Mouse (Mus musculus): ENCODE measurements around the gene Igsf9. TPM values are rescaled to one million over a fixed set of nuclear protein-coding genes. Genes with fewer than 3 reads are reported as not detected.

Igsf9 gene
- polyA plus RNA-seq, 1 experiment = 40.6 TPM

GRCm38 (mm10) chr1:172492047-172492446 lies 10.5 kb downstream of the Igsf9 start:
- no peak overlapping the region for H3K27ac ChIP-seq (ENCODE audit: insufficient read depth, low read length)
- no peaks in the 10 kb centered on the region for H3K4me1 ChIP-seq (ENCODE audit: control insufficient read depth, insufficient read depth, low read length)
- TF ChIP-seq CTCF (IDR thresholded peaks at IDR 0.05; ENCODE audit: low read depth, low read length) (no peak), POLR2A (IDR thresholded peaks at IDR 0.05; ENCODE audit: insufficient read depth, low read length) (no peak), EP300 (IDR thresholded peaks at IDR 0.05; ENCODE audit: insufficient read depth, low read depth, low read length) (no peak)
- no peaks in the 10 kb centered on the region for H3K9me3 ChIP-seq (replicated peaks; ENCODE audit: control insufficient read depth, insufficient read depth, low read length, poor library complexity, severe bottlenecking)
- H3K4me3 ChIP-seq (ENCODE audit: low read depth, low read length) = no peak overlapping the region
- no peaks in the 10 kb centered on the region for H3K36me3 ChIP-seq (ENCODE audit: control insufficient read depth, insufficient read depth, low read length, poor library complexity, severe bottlenecking)
- no peak overlapping the region for H3K9ac ChIP-seq (ENCODE audit: low read depth, poor library complexity, severe bottlenecking)
- H3K27me3 ChIP-seq (ENCODE audit: control insufficient read depth, insufficient read depth, low read length, poor library complexity, severe bottlenecking) = no peaks in the 10 kb centered on the region

DNA sequence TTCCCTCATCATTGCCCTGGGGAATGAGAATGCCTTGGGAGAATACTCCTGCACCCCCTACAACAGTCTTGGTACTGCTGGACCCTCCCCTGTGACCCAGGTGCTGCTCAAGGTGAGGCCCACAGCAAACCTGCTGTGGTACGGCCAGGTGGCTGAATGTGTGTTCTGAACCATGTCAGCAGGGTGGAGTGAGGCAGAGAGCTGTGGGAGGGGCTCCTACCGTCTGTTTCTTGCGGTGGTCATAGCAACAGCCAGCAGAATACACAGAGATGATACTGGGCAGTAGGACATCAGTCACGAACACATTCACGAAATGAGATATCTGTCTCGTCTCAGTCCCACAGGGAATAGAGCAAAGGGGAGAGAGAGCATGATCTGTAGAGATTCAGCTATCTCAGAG lies 11.9 kb downstream of the Igsf9 start:
- H3K4me1 ChIP-seq (ENCODE audit: control insufficient read depth, insufficient read depth, low read length) = no peaks in the 10 kb centered on the region
- no peaks in the 10 kb centered on the region for H3K9me3 ChIP-seq (replicated peaks; ENCODE audit: control insufficient read depth, insufficient read depth, low read length, poor library complexity, severe bottlenecking)
- TF ChIP-seq CTCF (IDR thresholded peaks at IDR 0.05; ENCODE audit: low read depth, low read length) = no peak
- no peak for TF ChIP-seq EP300 (IDR thresholded peaks at IDR 0.05; ENCODE audit: insufficient read depth, low read depth, low read length)
- no peak for TF ChIP-seq POLR2A (IDR thresholded peaks at IDR 0.05; ENCODE audit: insufficient read depth, low read length)
- H3K4me3 ChIP-seq (ENCODE audit: low read depth, low read length) = no peak overlapping the region
- no peaks in the 10 kb centered on the region for H3K36me3 ChIP-seq (ENCODE audit: control insufficient read depth, insufficient read depth, low read length, poor library complexity, severe bottlenecking)
- no peak overlapping the region for H3K9ac ChIP-seq (ENCODE audit: low read depth, poor library complexity, severe bottlenecking)
- H3K27me3 ChIP-seq (ENCODE audit: control insufficient read depth, insufficient read depth, low read length, poor library complexity, severe bottlenecking) = no peaks in the 10 kb centered on the region
- H3K27ac ChIP-seq (ENCODE audit: insufficient read depth, low read length) = no peak overlapping the region

- Histone ChIP-seq H3K9me3 (replicated peaks; ENCODE audit: control insufficient read depth, insufficient read depth, low read length, poor library complexity, severe bottlenecking) (no peaks in the 10 kb centered on the region), H3K4me3 (ENCODE audit: low read depth, low read length) (peak overlapping the region; percentile 39), H3K36me3 (ENCODE audit: control insufficient read depth, insufficient read depth, low read length, poor library complexity, severe bottlenecking) (no peaks in the 10 kb centered on the region), H3K27ac (ENCODE audit: insufficient read depth, low read length) (no peak overlapping the region), H3K9ac (ENCODE audit: low read depth, poor library complexity, severe bottlenecking) (no peak overlapping the region), H3K4me1 (ENCODE audit: control insufficient read depth, insufficient read depth, low read length) (no peaks in the 10 kb centered on the region), H3K27me3 (ENCODE audit: control insufficient read depth, insufficient read depth, low read length, poor library complexity, severe bottlenecking) (no peaks in the 10 kb centered on the region)
- no peak for TF ChIP-seq CTCF (IDR thresholded peaks at IDR 0.05; ENCODE audit: low read depth, low read length)
- TF ChIP-seq POLR2A (IDR thresholded peaks at IDR 0.05; ENCODE audit: insufficient read depth, low read length) = no peak
- TF ChIP-seq EP300 (IDR thresholded peaks at IDR 0.05; ENCODE audit: insufficient read depth, low read depth, low read length) = no peak
Measured at GRCm38 (mm10) chr1:172496030-172496429, 14.4 kb downstream of the Igsf9 start.

- peaks cover 4% of the 10 kb centered on the region for H3K4me1 ChIP-seq (ENCODE audit: control insufficient read depth, insufficient read depth, low read length)
- no peak overlapping the region for H3K9ac ChIP-seq (ENCODE audit: low read depth, poor library complexity, severe bottlenecking)
- no peak overlapping the region for H3K27ac ChIP-seq (ENCODE audit: insufficient read depth, low read length)
- H3K27me3 ChIP-seq (ENCODE audit: control insufficient read depth, insufficient read depth, low read length, poor library complexity, severe bottlenecking) = no peaks in the 10 kb centered on the region
- no peaks in the 10 kb centered on the region for H3K9me3 ChIP-seq (replicated peaks; ENCODE audit: control insufficient read depth, insufficient read depth, low read length, poor library complexity, severe bottlenecking)
- no peaks in the 10 kb centered on the region for H3K36me3 ChIP-seq (ENCODE audit: control insufficient read depth, insufficient read depth, low read length, poor library complexity, severe bottlenecking)
- no peak overlapping the region for H3K4me3 ChIP-seq (ENCODE audit: low read depth, low read length)
- no peak for TF ChIP-seq POLR2A (IDR thresholded peaks at IDR 0.05; ENCODE audit: insufficient read depth, low read length)
- TF ChIP-seq EP300 (IDR thresholded peaks at IDR 0.05; ENCODE audit: insufficient read depth, low read depth, low read length) = no peak
- no peak for TF ChIP-seq CTCF (IDR thresholded peaks at IDR 0.05; ENCODE audit: low read depth, low read length)
Measured at GRCm38 (mm10) chr1:172497428-172497827, 15.8 kb downstream of the Igsf9 start.

DNA sequence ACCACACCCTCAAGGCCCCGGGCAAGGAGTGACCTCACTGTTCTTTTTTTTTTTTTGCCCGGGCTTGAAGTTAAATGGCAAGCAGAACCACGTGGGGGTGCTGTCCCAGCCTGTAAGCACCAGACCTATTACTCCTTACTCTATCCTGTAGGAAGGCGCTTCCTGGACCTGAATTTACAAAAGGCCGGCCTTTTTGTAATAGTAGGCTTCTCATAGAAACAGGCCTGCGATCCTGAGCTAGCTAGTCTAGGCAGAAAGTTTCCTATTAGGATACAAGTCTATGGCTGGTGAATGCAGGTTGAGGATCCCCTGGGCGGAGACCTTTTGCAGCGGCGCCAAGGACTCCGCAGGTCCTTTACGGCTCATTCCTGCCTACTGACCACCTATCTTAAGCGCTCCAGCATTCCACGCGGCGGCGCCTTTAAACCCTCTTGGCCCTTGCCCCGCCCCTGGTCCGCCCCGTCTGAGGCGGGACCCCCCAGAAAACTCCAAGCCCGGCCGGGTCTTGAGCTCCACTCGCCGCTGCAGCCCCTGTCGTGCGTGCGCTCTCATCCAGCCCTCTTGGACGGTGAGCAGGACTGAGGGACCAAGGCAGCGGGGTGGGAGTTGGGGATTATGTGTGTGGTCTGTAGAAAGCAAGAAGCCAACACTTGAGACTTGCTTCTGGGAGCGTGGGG lies 18.3 kb downstream of the Igsf9 start, which contains the start of gene Tagln2:
Tagln2 (plus strand) TSS at position 283 of the 677 bp plus-strand sequence.
- Histone ChIP-seq H3K27me3 (ENCODE audit: control insufficient read depth, insufficient read depth, low read length, poor library complexity, severe bottlenecking) (no peaks in the 10 kb centered on the region), H3K36me3 (ENCODE audit: control insufficient read depth, insufficient read depth, low read length, poor library complexity, severe bottlenecking) (no peaks in the 10 kb centered on the region), H3K9ac (ENCODE audit: low read depth, poor library complexity, severe bottlenecking) (peak within 1 kb of the TSS; percentile 77), H3K27ac (ENCODE audit: insufficient read depth, low read length) (peak within 1 kb of the TSS; percentile 83), H3K4me3 (ENCODE audit: low read depth, low read length) (peak within 1 kb of the TSS; percentile 88), H3K4me1 (ENCODE audit: control insufficient read depth, insufficient read depth, low read length) (peaks cover 7% of the 10 kb centered on the region), H3K9me3 (replicated peaks; ENCODE audit: control insufficient read depth, insufficient read depth, low read length, poor library complexity, severe bottlenecking) (no peaks in the 10 kb centered on the region)
- TF ChIP-seq EP300 (IDR thresholded peaks at IDR 0.05; ENCODE audit: insufficient read depth, low read depth, low read length) = 0 out of 2 replicates have a peak, but pooled peaks have one; percentile 27
- peak; percentile 19 for TF ChIP-seq CTCF (IDR thresholded peaks at IDR 0.05; ENCODE audit: low read depth, low read length)
- peak; percentile 93 for TF ChIP-seq POLR2A (IDR thresholded peaks at IDR 0.05; ENCODE audit: insufficient read depth, low read length)
